In genomic region chr4:100664619-100665264, GRCm38 (mm10) we compare ENCODE assay signal across 11 mouse cellular contexts.
A peak's percentile ranks its signal among the peaks of the same experiment; 100 is the strongest.
DNase-seq lines count a peak whose midpoint lies in the region; ATAC-seq lines count a peak whose summit lies in the region.
"Had no signal": no experiment of that assay in that cellular context is flagged by ENCODE, and none has a peak within 500 bp of the region (broad histone marks: within the 10 kb centered on the region; RNA-seq: fewer than 3 reads in every experiment).

No protein-coding gene starts in this region.

- H3K4me2 ChIP-seq in forebrain, embryonic 12.5 days, result no peak overlapping the region
- no peak overlapping the region for H3K4me2 ChIP-seq in forebrain, embryonic 15.5 days (replicated peaks)
- no peak overlapping the region for H3K4me2 ChIP-seq in hindbrain, embryonic 12.5 days (replicated peaks)
- no peak overlapping the region for H3K4me2 ChIP-seq in neural tube, embryonic 12.5 days (replicated peaks)
- H3K4me2 ChIP-seq: intestine, embryonic 15.5 days had no signal

- no peaks in the 10 kb centered on the region for H3K27me3 ChIP-seq in forebrain, embryonic 12.5 days
- no peaks in the 10 kb centered on the region for H3K27me3 ChIP-seq in forebrain, embryonic 15.5 days
- H3K27me3 ChIP-seq in hindbrain, embryonic 12.5 days, result no peaks in the 10 kb centered on the region
- H3K27me3 ChIP-seq in neural tube, embryonic 12.5 days (replicated peaks), result no peaks in the 10 kb centered on the region
- H3K27me3 ChIP-seq: intestine, embryonic 15.5 days had no signal

- DNase-seq in embryo, embryonic 11 days, result peak; percentile 59
- no peak for DNase-seq in gastrocnemius, postnatal 10 days
- DNase-seq in gastrocnemius, adult 8-10 months (ENCODE audit: low spot score in 2 of 2), result no peak
- no peak for DNase-seq in cerebellum, adult 9-11 months
- DNase-seq: lung, adult 2 months had no signal

- H3K27ac ChIP-seq in forebrain, embryonic 12.5 days, result no peak overlapping the region
- H3K27ac ChIP-seq in forebrain, embryonic 15.5 days (replicated peaks), result no peak overlapping the region
- peak overlapping the region; percentile 35; the same call in 1 of the 2 replicates for H3K27ac ChIP-seq in hindbrain, embryonic 12.5 days
- no peak overlapping the region for H3K27ac ChIP-seq in neural tube, embryonic 12.5 days
- H3K27ac ChIP-seq: intestine, embryonic 15.5 days had no signal

- 43% methylated on average over 5 of the region's 5 CpGs for WGBS in forebrain, embryonic 12.5 days
- WGBS in forebrain, embryonic 15.5 days, result 32% methylated on average over 5 of the region's 5 CpGs
- 28% methylated on average over 5 of the region's 5 CpGs for WGBS in hindbrain, embryonic 12.5 days
- WGBS in neural tube, embryonic 12.5 days, result 32% methylated on average over 5 of the region's 5 CpGs

- no peak overlapping the region for H3K9ac ChIP-seq in forebrain, embryonic 12.5 days
- no peak overlapping the region for H3K9ac ChIP-seq in forebrain, embryonic 15.5 days (replicated peaks)
- no peak overlapping the region for H3K9ac ChIP-seq in hindbrain, embryonic 12.5 days
- no peak overlapping the region for H3K9ac ChIP-seq in neural tube, embryonic 12.5 days
- H3K9ac ChIP-seq: intestine, embryonic 15.5 days had no signal

- no peaks in the 10 kb centered on the region for H3K36me3 ChIP-seq in forebrain, embryonic 12.5 days (replicated peaks)
- no peaks in the 10 kb centered on the region for H3K36me3 ChIP-seq in forebrain, embryonic 15.5 days
- no peaks in the 10 kb centered on the region for H3K36me3 ChIP-seq in hindbrain, embryonic 12.5 days
- H3K36me3 ChIP-seq in neural tube, embryonic 12.5 days, result no peaks in the 10 kb centered on the region
- H3K36me3 ChIP-seq: intestine, embryonic 15.5 days had no signal

- H3K4me3 ChIP-seq in forebrain, embryonic 12.5 days (replicated peaks), result no peak overlapping the region
- no peak overlapping the region for H3K4me3 ChIP-seq in forebrain, embryonic 15.5 days
- H3K4me3 ChIP-seq in hindbrain, embryonic 12.5 days, result no peak overlapping the region
- no peak overlapping the region for H3K4me3 ChIP-seq in neural tube, embryonic 12.5 days
- H3K4me3 ChIP-seq: intestine, embryonic 15.5 days; myocyte had no signal

- H3K9me3 ChIP-seq in forebrain, embryonic 12.5 days, result no peaks in the 10 kb centered on the region
- H3K9me3 ChIP-seq in forebrain, embryonic 15.5 days, result no peaks in the 10 kb centered on the region
- no peaks in the 10 kb centered on the region for H3K9me3 ChIP-seq in hindbrain, embryonic 12.5 days (replicated peaks)
- no peaks in the 10 kb centered on the region for H3K9me3 ChIP-seq in neural tube, embryonic 12.5 days
- H3K9me3 ChIP-seq: intestine, embryonic 15.5 days had no signal

- peak; percentile 72; the same call in 1 of the 2 replicates for ATAC-seq in forebrain, embryonic 12.5 days (ENCODE audit: low FRiP score)
- ATAC-seq in forebrain, embryonic 15.5 days (replicated peaks), result no peak
- peak; percentile 87 for ATAC-seq in hindbrain, embryonic 12.5 days (ENCODE audit: low FRiP score)
- peak; percentile 90 for ATAC-seq in neural tube, embryonic 12.5 days (ENCODE audit: low FRiP score, low read depth)
- ATAC-seq: intestine, embryonic 15.5 days had no signal

- H3K4me1 ChIP-seq in forebrain, embryonic 12.5 days, result peaks cover 7% of the 10 kb centered on the region
- H3K4me1 ChIP-seq in forebrain, embryonic 15.5 days, result peaks cover 2% of the 10 kb centered on the region
- peaks cover 7% of the 10 kb centered on the region for H3K4me1 ChIP-seq in hindbrain, embryonic 12.5 days
- peaks cover 8% of the 10 kb centered on the region; the same call in 1 of the 2 replicates for H3K4me1 ChIP-seq in neural tube, embryonic 12.5 days
- H3K4me1 ChIP-seq: intestine, embryonic 15.5 days had no signal
